11 mouse cellular contexts compared by ENCODE assay signal in genomic region chr9:77452046-77452807, GRCm38 (mm10).
"Had no signal": no experiment of that assay in that cellular context is flagged by ENCODE, and none has a peak within 500 bp of the region (broad histone marks: within the 10 kb centered on the region; RNA-seq: fewer than 3 reads in every experiment).

No protein-coding gene starts in this region.

- H3K27ac ChIP-seq: layer of hippocampus, adult 2 months; limb, embryonic 13.5 days; liver, embryonic 14.5 days; midbrain, embryonic 13.5 days; neural tube, embryonic 15.5 days had no signal

- ATAC-seq: midbrain, embryonic 13.5 days had no signal

- H3K9ac ChIP-seq: limb, embryonic 13.5 days; liver, embryonic 14.5 days; midbrain, embryonic 13.5 days; neural tube, embryonic 15.5 days had no signal

- H3K9me3 ChIP-seq: limb, embryonic 13.5 days; midbrain, embryonic 13.5 days; neural tube, embryonic 15.5 days had no signal

- H3K36me3 ChIP-seq: neural tube, embryonic 15.5 days had no signal

- H3K27me3 ChIP-seq: limb, embryonic 13.5 days; midbrain, embryonic 13.5 days; neural tube, embryonic 15.5 days had no signal

- H3K4me2 ChIP-seq: limb, embryonic 13.5 days; midbrain, embryonic 13.5 days; neural tube, embryonic 15.5 days had no signal

- DNase-seq: kidney, postnatal 10 days; kidney, postnatal 4 days; left cerebral cortex, postnatal 4 days; lung, adult 18-20 months; right cerebral cortex, postnatal 25 days had no signal

- H3K4me3 ChIP-seq: layer of hippocampus, adult 2 months; limb, embryonic 13.5 days; midbrain, embryonic 13.5 days; myocyte; neural tube, embryonic 15.5 days had no signal
